Mouse (Mus musculus): Measurements from ENCODE around the gene Nf2. TPM values are rescaled to one million over a fixed set of nuclear protein-coding genes. Genes with fewer than 3 reads are reported as not detected.

Gene Nf2
- polyA plus RNA-seq, 1 experiment from 2014 or later: 72.9 TPM

Small RNA genes lying within 50 kb of the gene (microRNA-seq; reads per million reads assigned to microRNA genes)
- 2.1 reads per million, percentile 3 among the genes with 10 or more reads in this experiment for gene Mir6918

Other genes with a start within 250 kb of the Nf2 start
- not detected in 2 replicates for gene Gm11032, start 229.5 kb downstream of the Nf2 start, polyA plus RNA-seq (2015; fragmentation: Nextera tagmentation; extraction: Ambion mirVana)
- gene Ascc2, start 211.8 kb downstream of the Nf2 start, polyA plus RNA-seq (2015; fragmentation: Nextera tagmentation; extraction: Ambion mirVana): 25.5 and 27.3 TPM in 2 replicates
- 487 and 509 TPM in 2 replicates for gene Uqcr10, start 145.2 kb downstream of the Nf2 start, polyA plus RNA-seq (2015; fragmentation: Nextera tagmentation; extraction: Ambion mirVana)
- gene Zmat5, start 144.9 kb downstream of the Nf2 start, polyA plus RNA-seq (2015; fragmentation: Nextera tagmentation; extraction: Ambion mirVana): 70.2 and 75.5 TPM in 2 replicates
- 1.5 and 1.6 TPM in 2 replicates for gene Cabp7, start 102.8 kb downstream of the Nf2 start, polyA plus RNA-seq (2015; fragmentation: Nextera tagmentation; extraction: Ambion mirVana)
- 126 and 147 TPM in 2 replicates for gene Nipsnap1, start 24.4 kb upstream of the Nf2 start, polyA plus RNA-seq (2015; fragmentation: Nextera tagmentation; extraction: Ambion mirVana)
- 66.6 and 73.6 TPM in 2 replicates for gene Thoc5, start 45.8 kb upstream of the Nf2 start, polyA plus RNA-seq (2015; fragmentation: Nextera tagmentation; extraction: Ambion mirVana)
- 0.94 and 1.1 TPM in 2 replicates for gene Nefh, start 98.5 kb upstream of the Nf2 start, polyA plus RNA-seq (2015; fragmentation: Nextera tagmentation; extraction: Ambion mirVana)
- 90.6 and 92.1 TPM in 2 replicates for gene Ap1b1, start 137.3 kb upstream of the Nf2 start, polyA plus RNA-seq (2015; fragmentation: Nextera tagmentation; extraction: Ambion mirVana)
- gene Rasl10a, start 208.6 kb upstream of the Nf2 start, polyA plus RNA-seq (2015; fragmentation: Nextera tagmentation; extraction: Ambion mirVana): 0.45 and 0.76 TPM in 2 replicates
- 17.2 and 18.4 TPM in 2 replicates for gene Gas2l1, start 215.8 kb upstream of the Nf2 start, polyA plus RNA-seq (2015; fragmentation: Nextera tagmentation; extraction: Ambion mirVana)
- 25.1 and 33.0 TPM in 2 replicates for gene Rhbdd3, start 249.4 kb upstream of the Nf2 start, polyA plus RNA-seq (2015; fragmentation: Nextera tagmentation; extraction: Ambion mirVana)
- gene Ewsr1, start 249.7 kb upstream of the Nf2 start, polyA plus RNA-seq (2015; fragmentation: Nextera tagmentation; extraction: Ambion mirVana): 809 and 814 TPM in 2 replicates

Measured in forebrain, embryonic 16.5 days (tissue).